Mouse (Mus musculus) forebrain, embryonic 12.5 days (tissue): ENCODE measurements at regions not wholly inside any gene's neighbourhood (a gene's known extent, or its start where the extent isn't known, plus 50 kb on each side); places are given as distances from the start of the nearest gene placed in this dataset.

ENCODE experiments used
- ATAC-seq: fragments of 200-750 bp; cut with Nextera tagmentation; 2 replicates; pipeline ENCODE4 v1.8.0; 2017; ENCODE audit warnings: moderate TSS enrichment; ENCODE audit not compliant: low FRiP score
- H3K27ac ChIP-seq: fragments of 300-500 bp; sonication (generic); 2 replicates; pipeline ENCODE4 v1.5.1; 2016; ENCODE audit warnings: mild to moderate bottlenecking
- H3K27me3 ChIP-seq: fragments of 300-500 bp; sonication (generic); 2 replicates; pipeline ENCODE4 v1.6.1; 2016; ENCODE audit warnings: mild to moderate bottlenecking
- H3K36me3 ChIP-seq: fragments of 300-500 bp; sonication (generic); replicated peaks from 2 replicates; pipeline ENCODE4 v1.6.1; 2016; ENCODE audit warnings: mild to moderate bottlenecking
- H3K4me1 ChIP-seq: fragments of 300-500 bp; sonication (generic); 2 replicates; pipeline ENCODE4 v1.6.1; 2016
- H3K4me2 ChIP-seq: fragments of 300-500 bp; sonication (generic); 2 replicates; pipeline ENCODE4 v1.6.1; 2016; ENCODE audit warnings: mild to moderate bottlenecking, moderate library complexity
- H3K4me3 ChIP-seq: fragments of 300-500 bp; sonication (generic); replicated peaks from 2 replicates; pipeline ENCODE4 v1.5.1; 2016; ENCODE audit warnings: mild to moderate bottlenecking
- H3K9ac ChIP-seq: fragments of 300-500 bp; sonication (generic); 2 replicates; pipeline ENCODE4 v1.6.1; 2016; ENCODE audit warnings: mild to moderate bottlenecking
- H3K9me3 ChIP-seq: fragments of 300-500 bp; sonication (generic); 2 replicates; pipeline ENCODE4 v1.6.1; 2016
- WGBS: fragments of 180-500 bp; shearing (Covaris S2); methylation state at CpG from one replicate; pipeline ENCODE4 v1.1.7; 2016; 5-methylcytosine and 5-hydroxymethylcytosine counted together

DNA sequence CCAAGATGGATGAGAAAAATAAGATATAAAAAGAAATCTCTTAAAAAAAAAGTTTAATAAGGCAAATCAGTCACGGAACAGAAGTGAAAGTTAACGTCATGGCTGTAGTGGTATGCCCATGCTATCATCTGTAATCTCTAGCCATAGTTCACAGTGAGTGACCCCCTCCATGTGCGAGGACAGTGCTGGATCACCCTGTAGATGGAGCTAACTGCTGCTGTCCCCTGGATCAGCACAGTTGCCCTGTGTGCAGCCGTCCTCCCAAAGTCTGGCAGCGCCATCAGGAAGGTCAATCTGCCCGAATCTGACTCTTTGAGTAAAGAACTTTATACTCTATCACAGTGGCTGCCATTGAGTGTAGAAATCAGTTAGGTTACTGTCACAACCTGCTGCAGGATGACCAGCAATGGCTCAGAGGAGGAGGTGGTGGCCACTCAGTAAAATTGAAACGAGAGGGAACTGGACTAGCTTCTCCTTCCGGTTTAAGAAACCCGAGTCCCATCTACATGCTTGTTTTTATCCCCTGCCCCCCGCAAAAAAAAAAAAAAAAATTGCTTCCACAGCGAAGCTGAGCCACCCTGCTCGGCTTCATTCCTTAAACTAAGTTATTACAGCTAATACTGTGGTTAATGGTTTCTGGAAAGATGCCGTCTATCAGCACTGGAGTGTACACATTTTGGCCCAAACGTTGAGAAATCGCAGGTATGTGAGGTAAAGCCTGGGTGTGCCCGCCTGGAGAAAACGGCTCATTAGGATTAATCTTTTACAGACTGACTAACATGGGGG is 462.0 kb downstream of the Lmo4 start:
- Histone ChIP-seq H3K27ac (no peak overlapping the region), H3K27me3 (no peaks in the 10 kb centered on the region), H3K9me3 (no peaks in the 10 kb centered on the region), H3K4me1 (no peaks in the 10 kb centered on the region; the same call in 1 of the 2 replicates), H3K4me2 (no peak overlapping the region), H3K36me3 (no peaks in the 10 kb centered on the region), H3K9ac (no peak overlapping the region), H3K4me3 (no peak overlapping the region)
- WGBS: 76% methylated on average over 17 of the region's 17 CpGs
- ATAC-seq: no peak

DNA sequence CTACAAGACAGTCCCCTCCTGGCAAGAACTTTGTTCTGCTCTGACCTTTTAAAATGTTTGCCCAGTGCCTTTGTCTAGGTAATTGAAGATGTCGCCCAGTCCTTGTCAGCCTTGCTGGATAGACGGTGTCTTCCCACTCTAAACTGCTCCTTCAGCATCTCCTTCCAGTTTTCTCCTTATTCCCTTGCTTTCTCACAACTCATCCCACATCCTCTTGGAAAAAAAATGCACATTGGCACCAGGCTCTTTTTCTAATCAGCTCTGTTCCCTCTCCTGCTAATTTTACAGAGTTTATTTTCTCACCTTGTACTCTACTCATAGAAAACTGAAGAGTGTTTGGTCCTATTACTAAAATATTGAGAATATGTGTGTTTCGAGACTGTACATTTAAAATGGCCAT is 466.3 kb downstream of the Lmo4 start:
- no peak for ATAC-seq
- no peaks in the 10 kb centered on the region for H3K27me3 ChIP-seq
- WGBS: 78% methylated on average over 3 of the region's 3 CpGs
- no peak overlapping the region for H3K4me3 ChIP-seq
- no peaks in the 10 kb centered on the region for H3K36me3 ChIP-seq
- H3K9ac ChIP-seq: no peak overlapping the region
- no peaks in the 10 kb centered on the region; the same call in 1 of the 2 replicates for H3K4me1 ChIP-seq
- H3K4me2 ChIP-seq: no peak overlapping the region
- no peak overlapping the region for H3K27ac ChIP-seq
- H3K9me3 ChIP-seq: no peaks in the 10 kb centered on the region

DNA sequence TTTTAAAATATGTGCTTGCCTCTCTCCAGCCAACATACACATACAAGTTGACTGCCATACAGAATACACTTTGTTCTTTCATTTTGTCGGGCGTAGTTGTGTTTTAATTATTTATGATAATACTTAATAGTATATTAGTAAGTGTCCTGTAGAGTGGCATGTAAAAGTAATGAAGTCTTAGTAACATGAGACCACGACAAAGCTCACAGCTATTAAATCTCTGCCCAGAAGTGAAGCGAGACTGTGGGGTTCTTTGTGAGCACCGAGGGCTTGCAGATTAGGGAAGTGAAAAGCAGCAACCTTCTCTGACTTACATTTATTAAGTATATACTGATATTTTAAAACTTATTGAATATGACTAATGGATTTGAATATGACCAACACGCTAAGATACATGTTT is 467.2 kb downstream of the Lmo4 start:
- Histone ChIP-seq H3K36me3 (no peaks in the 10 kb centered on the region), H3K27ac (no peak overlapping the region), H3K4me3 (no peak overlapping the region), H3K9ac (no peak overlapping the region), H3K27me3 (no peaks in the 10 kb centered on the region), H3K9me3 (no peaks in the 10 kb centered on the region), H3K4me1 (no peaks in the 10 kb centered on the region), H3K4me2 (no peak overlapping the region)
- ATAC-seq: no peak
- 75% methylated on average over 6 of the region's 6 CpGs for WGBS

GRCm38 (mm10) chr3:143736651-143737398 is 468.2 kb downstream of the Lmo4 start:
- Histone ChIP-seq H3K27me3 (no peaks in the 10 kb centered on the region), H3K9me3 (no peaks in the 10 kb centered on the region), H3K4me2 (no peak overlapping the region), H3K9ac (no peak overlapping the region), H3K4me1 (no peaks in the 10 kb centered on the region), H3K36me3 (no peaks in the 10 kb centered on the region), H3K4me3 (no peak overlapping the region), H3K27ac (no peak overlapping the region)
- no peak for ATAC-seq
- 87% methylated on average over 6 of the region's 6 CpGs for WGBS

DNA sequence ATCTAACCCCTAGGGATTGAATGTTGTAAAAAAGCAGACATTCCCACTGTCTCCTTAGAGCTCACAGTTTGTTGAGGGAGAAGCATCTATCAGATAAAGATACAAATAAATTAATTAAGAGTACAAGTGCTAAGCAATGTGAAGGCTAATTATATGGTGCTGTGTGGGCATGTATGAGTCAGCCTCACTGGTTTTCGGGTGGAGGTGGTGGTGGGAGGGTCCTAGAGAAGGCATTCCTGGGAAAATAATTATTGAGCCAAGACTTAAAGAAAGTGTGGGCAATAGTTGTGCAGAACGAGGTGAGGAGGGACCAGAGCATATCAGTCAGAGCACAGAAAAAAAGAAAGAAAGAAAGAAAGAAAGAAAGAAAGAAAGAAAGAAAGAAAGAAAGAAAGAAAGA is 470.2 kb downstream of the Lmo4 start:
- Histone ChIP-seq H3K4me1 (no peaks in the 10 kb centered on the region), H3K9me3 (no peaks in the 10 kb centered on the region), H3K27me3 (no peaks in the 10 kb centered on the region), H3K9ac (no peak overlapping the region), H3K4me2 (no peak overlapping the region), H3K4me3 (no peak overlapping the region), H3K27ac (no peak overlapping the region), H3K36me3 (no peaks in the 10 kb centered on the region)
- ATAC-seq: no peak
- WGBS: 84% methylated on average over 2 of the region's 2 CpGs

GRCm38 (mm10) chr3:143732966-143733725 is 471.9 kb downstream of the Lmo4 start:
- H3K9me3 ChIP-seq: no peaks in the 10 kb centered on the region
- no peak overlapping the region for H3K27ac ChIP-seq
- ATAC-seq: no peak
- H3K36me3 ChIP-seq: no peaks in the 10 kb centered on the region
- H3K4me1 ChIP-seq: no peaks in the 10 kb centered on the region
- WGBS: 90% methylated on average over 8 of the region's 8 CpGs
- H3K9ac ChIP-seq: no peak overlapping the region
- no peak overlapping the region for H3K4me2 ChIP-seq
- H3K4me3 ChIP-seq: no peak overlapping the region
- no peaks in the 10 kb centered on the region for H3K27me3 ChIP-seq

GRCm38 (mm10) chr3:143729473-143730076 is 475.4 kb downstream of the Lmo4 start:
- no peak overlapping the region for H3K27ac ChIP-seq
- peak; percentile 58; the same call in 1 of the 2 replicates for ATAC-seq
- 42% methylated on average over 8 of the region's 8 CpGs for WGBS

GRCm38 (mm10) chr3:143722571-143722970 is 482.4 kb downstream of the Lmo4 start:
- no peaks in the 10 kb centered on the region for H3K9me3 ChIP-seq
- no peak overlapping the region for H3K27ac ChIP-seq
- WGBS: 81% methylated on average over 2 of the region's 2 CpGs
- no peaks in the 10 kb centered on the region for H3K27me3 ChIP-seq
- no peak overlapping the region for H3K4me3 ChIP-seq
- no peaks in the 10 kb centered on the region for H3K4me1 ChIP-seq
- no peaks in the 10 kb centered on the region for H3K36me3 ChIP-seq
- ATAC-seq: no peak
- H3K9ac ChIP-seq: no peak overlapping the region
- no peak overlapping the region for H3K4me2 ChIP-seq

More at GRCm38 (mm10) chr3:143729473-143730076, 475.4 kb downstream of the Lmo4 start:
- Histone ChIP-seq H3K9ac (no peak overlapping the region), H3K36me3 (no peaks in the 10 kb centered on the region), H3K9me3 (no peaks in the 10 kb centered on the region), H3K27me3 (no peaks in the 10 kb centered on the region), H3K4me1 (no peaks in the 10 kb centered on the region), H3K4me2 (no peak overlapping the region), H3K4me3 (no peak overlapping the region)

DNA sequence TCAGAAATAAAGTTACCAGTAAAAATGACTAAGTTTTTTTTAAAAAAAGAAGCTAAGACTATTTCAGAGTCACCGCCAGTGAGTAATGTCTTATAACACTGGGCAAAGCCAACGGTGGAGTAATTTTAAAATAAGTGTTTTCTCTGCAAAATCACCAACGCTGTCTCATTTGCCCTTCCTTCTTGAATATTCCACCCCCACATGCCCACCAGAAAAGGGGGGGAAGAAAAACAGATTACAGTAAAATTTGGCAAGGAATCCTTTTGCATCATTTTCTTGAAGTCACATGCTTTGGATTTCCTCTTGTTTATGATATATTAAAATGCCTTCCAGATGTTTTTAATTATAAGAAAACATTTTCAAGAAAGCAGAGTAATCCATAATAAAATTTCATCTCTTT is 482.9 kb downstream of the Lmo4 start:
- no peaks in the 10 kb centered on the region for H3K27me3 ChIP-seq
- 92% methylated on average over 3 of the region's 3 CpGs for WGBS
- no peaks in the 10 kb centered on the region for H3K36me3 ChIP-seq
- no peak overlapping the region for H3K4me3 ChIP-seq
- H3K27ac ChIP-seq: no peak overlapping the region
- ATAC-seq: no peak
- H3K4me2 ChIP-seq: no peak overlapping the region
- H3K4me1 ChIP-seq: no peaks in the 10 kb centered on the region
- no peaks in the 10 kb centered on the region for H3K9me3 ChIP-seq
- no peak overlapping the region for H3K9ac ChIP-seq

DNA sequence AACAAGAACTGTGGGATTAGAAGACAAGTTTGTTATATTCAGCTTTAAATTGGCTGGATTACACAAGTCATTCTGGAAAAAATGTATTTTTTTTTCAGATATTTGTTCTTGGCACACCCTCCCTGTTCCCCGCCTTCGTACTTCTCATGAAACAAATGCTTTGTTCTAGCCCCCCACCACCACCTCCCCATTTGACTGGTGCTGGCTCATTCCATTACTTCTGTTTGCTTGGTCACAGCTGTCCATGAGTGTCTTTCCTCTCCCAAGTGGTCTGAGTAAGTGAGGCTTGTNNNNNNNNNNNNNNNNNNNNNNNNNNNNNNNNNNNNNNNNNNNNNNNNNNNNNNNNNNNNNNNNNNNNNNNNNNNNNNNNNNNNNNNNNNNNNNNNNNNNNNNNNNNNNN is 491.8 kb downstream of the Lmo4 start:
- Histone ChIP-seq H3K9ac (no peak overlapping the region), H3K36me3 (no peaks in the 10 kb centered on the region), H3K4me2 (no peak overlapping the region), H3K27me3 (peaks cover 3% of the 10 kb centered on the region; the same call in 1 of the 2 replicates), H3K9me3 (no peaks in the 10 kb centered on the region), H3K4me1 (0 out of 2 replicates have a peak, but pooled peaks cover 3% of the 10 kb centered on the region), H3K27ac (no peak overlapping the region), H3K4me3 (no peak overlapping the region)
- ATAC-seq: no peak
- 91% methylated on average over 2 of the region's 2 CpGs for WGBS

DNA sequence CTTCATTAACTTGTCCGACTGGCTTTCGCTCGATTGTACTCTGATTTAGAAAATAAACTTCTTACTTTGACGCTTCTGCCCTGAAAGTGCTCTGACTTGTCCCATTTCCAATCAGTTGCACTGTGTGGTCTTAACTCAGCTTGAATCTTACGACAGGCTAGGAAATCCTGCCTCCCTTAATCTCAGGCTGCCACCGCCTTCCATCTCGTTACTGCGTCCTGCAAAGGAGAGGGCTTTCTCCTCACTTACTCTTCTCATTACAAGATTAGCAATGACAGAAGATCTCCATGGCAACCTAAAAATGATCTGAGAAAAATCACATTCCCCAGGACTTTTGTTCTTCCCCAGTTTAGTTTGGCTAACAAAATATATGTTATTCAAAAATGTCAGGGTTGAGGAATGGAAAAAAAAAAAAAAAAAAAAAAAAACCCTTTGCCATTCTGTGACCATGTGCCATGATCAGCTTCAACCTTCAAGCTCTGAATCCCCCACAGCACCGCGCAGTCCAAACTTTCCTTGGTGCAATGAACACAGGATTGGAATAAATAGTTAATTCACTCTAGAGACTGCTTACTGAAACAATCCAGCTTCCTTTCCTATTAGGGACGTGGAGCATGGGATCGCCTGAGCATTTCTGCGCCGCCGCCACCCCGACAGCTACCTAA is 494.1 kb downstream of the Lmo4 start:
- no peak overlapping the region; the same call in 1 of the 2 replicates for H3K4me2 ChIP-seq
- peaks cover 3% of the 10 kb centered on the region; the same call in 1 of the 2 replicates for H3K27me3 ChIP-seq
- H3K27ac ChIP-seq: no peak overlapping the region
- H3K9ac ChIP-seq: no peak overlapping the region
- peak; percentile 30; the same call in 1 of the 2 replicates for ATAC-seq
- H3K9me3 ChIP-seq: no peaks in the 10 kb centered on the region
- WGBS: 41% methylated on average over 16 of the region's 16 CpGs
- H3K36me3 ChIP-seq: no peaks in the 10 kb centered on the region
- no peak overlapping the region for H3K4me3 ChIP-seq
- 0 out of 2 replicates have a peak, but pooled peaks cover 3% of the 10 kb centered on the region for H3K4me1 ChIP-seq
